Mouse (Mus musculus) midbrain, embryonic 16.5 days (tissue): ENCODE results near the gene Bcl10. TPM values are rescaled to one million over a fixed set of nuclear protein-coding genes. Genes with fewer than 3 reads are reported as not detected.

Source experiments
- ATAC-seq: fragments of 200-750 bp; cut with Nextera tagmentation; 2 replicates; pipeline ENCODE4 v1.8.0; 2017; ENCODE audit warnings: moderate TSS enrichment
- H3K27ac ChIP-seq: fragments of 300-500 bp; sonication (generic); 2 replicates; pipeline ENCODE4 v1.5.1; 2014; ENCODE audit warnings: mild to moderate bottlenecking, low read length, mixed read lengths
- H3K27me3 ChIP-seq: fragments of 300-500 bp; sonication (generic); 2 replicates; pipeline ENCODE4 v1.6.1; 2014; ENCODE audit warnings: low read depth, low read length, mixed read lengths; ENCODE audit not compliant: control insufficient read depth, insufficient read depth
- H3K36me3 ChIP-seq: fragments of 300-500 bp; sonication (generic); 2 replicates; pipeline ENCODE4 v1.6.1; 2014; ENCODE audit warnings: mild to moderate bottlenecking, low read length, moderate library complexity, mixed read lengths; ENCODE audit not compliant: control insufficient read depth, insufficient read depth
- H3K4me1 ChIP-seq: fragments of 300-500 bp; sonication (generic); 2 replicates; pipeline ENCODE4 v1.6.1; 2014; ENCODE audit warnings: mild to moderate bottlenecking, low read length, mixed read lengths; ENCODE audit not compliant: control insufficient read depth, insufficient read depth
- H3K4me2 ChIP-seq: fragments of 300-500 bp; sonication (generic); 2 replicates; pipeline ENCODE4 v1.6.1; 2014; ENCODE audit warnings: mild to moderate bottlenecking, low read length, mixed read lengths
- H3K4me3 ChIP-seq: fragments of 300-500 bp; sonication (generic); 2 replicates; pipeline ENCODE4 v1.5.1; 2014; ENCODE audit warnings: low read depth, mild to moderate bottlenecking, low read length, moderate library complexity, mixed read lengths
- H3K9ac ChIP-seq: fragments of 300-500 bp; sonication (generic); 2 replicates; pipeline ENCODE4 v1.6.1; 2014; ENCODE audit warnings: low read depth, low read length, mixed read lengths
- H3K9me3 ChIP-seq: fragments of 300-500 bp; sonication (generic); replicated peaks from 2 replicates; pipeline ENCODE4 v1.6.1; 2014; ENCODE audit warnings: mild to moderate bottlenecking, low read length, mixed read lengths; ENCODE audit not compliant: control insufficient read depth, poor library complexity, severe bottlenecking
- WGBS: fragments of 180-500 bp; shearing (Covaris S2); extraction: QIAGEN DNeasy Blood & Tissue Kit; methylation state at CpG from one replicate; pipeline ENCODE4 v1.1.7; 2014; 5-methylcytosine and 5-hydroxymethylcytosine counted together
- polyA plus RNA-seq: library from polyadenylated mRNA; unstranded; fragments of >200 nt; fragmentation: Nextera tagmentation; extraction: Ambion mirVana; gene quantifications from 2 replicates; pipeline ENCODE4 v1.2.1, GENCODE M21; 2015

The Bcl10 gene
- polyA plus RNA-seq, 1 experiment from 2014 or later: 30.2 TPM

- H3K27me3 ChIP-seq: no peaks in the 10 kb centered on the region
- no peaks in the 10 kb centered on the region for H3K9me3 ChIP-seq
- peak; percentile 34 for ATAC-seq
- peak overlapping the region; percentile 62 for H3K4me3 ChIP-seq
- H3K27ac ChIP-seq: peak overlapping the region; percentile 85
- peak overlapping the region; percentile 82 for H3K9ac ChIP-seq
- whole genome bisulfite sequencing: 4% methylated on average over 39 of the region's 39 CpGs
- 0 out of 2 replicates have a peak, but pooled peaks cover 4% of the 10 kb centered on the region for H3K36me3 ChIP-seq
- H3K4me1 ChIP-seq: peaks cover 11% of the 10 kb centered on the region
- H3K4me2 ChIP-seq: peak overlapping the region; percentile 66
Observed at GRCm38 (mm10) chr3:145924649-145925337, 2.2 kb downstream of the Bcl10 start.

GRCm38 (mm10) chr3:145925506-145925905, 2.9 kb downstream of the Bcl10 start:
- no peak for ATAC-seq
- peaks cover 11% of the 10 kb centered on the region for H3K4me1 ChIP-seq
- H3K27me3 ChIP-seq: no peaks in the 10 kb centered on the region
- H3K4me3 ChIP-seq: no peak overlapping the region
- H3K36me3 ChIP-seq: 0 out of 2 replicates have a peak, but pooled peaks cover 4% of the 10 kb centered on the region
- peak overlapping the region; percentile 66 for H3K4me2 ChIP-seq
- no peak overlapping the region for H3K9ac ChIP-seq
- WGBS: 70% methylated on average over 5 of the region's 5 CpGs
- H3K27ac ChIP-seq: no peak overlapping the region
- no peaks in the 10 kb centered on the region for H3K9me3 ChIP-seq

GRCm38 (mm10) chr3:145929525-145930400, 7.2 kb downstream of the Bcl10 start:
- Histone ChIP-seq H3K9me3 (no peaks in the 10 kb centered on the region), H3K9ac (no peak overlapping the region), H3K27me3 (no peaks in the 10 kb centered on the region), H3K27ac (no peak overlapping the region), H3K4me3 (no peak overlapping the region), H3K4me1 (peaks cover 11% of the 10 kb centered on the region), H3K36me3 (peaks cover 10% of the 10 kb centered on the region; the same call in 1 of the 2 replicates), H3K4me2 (no peak overlapping the region)
- 67% methylated on average over 7 of the region's 7 CpGs for WGBS
- ATAC-seq: no peak

GRCm38 (mm10) chr3:145933845-145934244, 11.2 kb downstream of the Bcl10 start:
- Histone ChIP-seq H3K9me3 (no peaks in the 10 kb centered on the region), H3K27me3 (no peaks in the 10 kb centered on the region), H3K4me1 (peaks cover 4% of the 10 kb centered on the region), H3K4me3 (no peak overlapping the region), H3K4me2 (no peak overlapping the region), H3K9ac (no peak overlapping the region), H3K27ac (no peak overlapping the region), H3K36me3 (peaks cover 6% of the 10 kb centered on the region; the same call in 1 of the 2 replicates)
- WGBS: 88% methylated on average over 9 of the region's 9 CpGs
- no peak for ATAC-seq

- 0 out of 2 replicates have a peak, but pooled peaks cover 2% of the 10 kb centered on the region for H3K36me3 ChIP-seq
- 2% methylated on average over 54 of the region's 70 CpGs for WGBS
- peak; percentile 94 for ATAC-seq
Observed at GRCm38 (mm10) chr3:145937505-145938404, 15.2 kb downstream of the Bcl10 start, which contains the start of gene 2410004B18Rik. 2410004B18Rik (plus strand) TSS chr3:145938014.

GRCm38 (mm10) chr3:145938405-145939349, 16.1 kb downstream of the Bcl10 start:
- Histone ChIP-seq H3K4me3 (peak overlapping the region; percentile 98), H3K4me1 (peaks cover 25% of the 10 kb centered on the region), H3K9ac (peak overlapping the region; percentile 73), H3K4me2 (peak overlapping the region; percentile 82), H3K36me3 (0 out of 2 replicates have a peak, but pooled peaks cover 2% of the 10 kb centered on the region), H3K27me3 (no peaks in the 10 kb centered on the region), H3K9me3 (no peaks in the 10 kb centered on the region), H3K27ac (peak overlapping the region; percentile 64)
- 22% methylated on average over 41 of the region's 50 CpGs for WGBS
- ATAC-seq: peak; percentile 46

More at GRCm38 (mm10) chr3:145937505-145938404, 15.2 kb downstream of the Bcl10 start, which contains the start of gene 2410004B18Rik:
- peak within 1 kb of the TSS; percentile 82 for H3K4me2 ChIP-seq
- peaks cover 25% of the 10 kb centered on the region for H3K4me1 ChIP-seq
- peak within 1 kb of the TSS; percentile 64 for H3K27ac ChIP-seq
- no peaks in the 10 kb centered on the region for H3K27me3 ChIP-seq
- peak within 1 kb of the TSS; percentile 73 for H3K9ac ChIP-seq
- peak within 1 kb of the TSS; percentile 98 for H3K4me3 ChIP-seq
- H3K9me3 ChIP-seq: no peaks in the 10 kb centered on the region

- Histone ChIP-seq H3K36me3 (peaks cover 5% of the 10 kb centered on the region; the same call in 1 of the 2 replicates), H3K4me2 (peak overlapping the region; percentile 82), H3K27me3 (no peaks in the 10 kb centered on the region), H3K27ac (no peak overlapping the region), H3K4me3 (peak overlapping the region; percentile 98), H3K9ac (no peak overlapping the region), H3K4me1 (peaks cover 25% of the 10 kb centered on the region), H3K9me3 (no peaks in the 10 kb centered on the region)
- 87% methylated on average over 12 of the region's 12 CpGs for WGBS
- ATAC-seq: no peak
Observed at GRCm38 (mm10) chr3:145939402-145939801, 16.8 kb downstream of the Bcl10 start.
